Comparison of ENCODE assay signal across 8 mouse cellular contexts in the genomic region with DNA sequence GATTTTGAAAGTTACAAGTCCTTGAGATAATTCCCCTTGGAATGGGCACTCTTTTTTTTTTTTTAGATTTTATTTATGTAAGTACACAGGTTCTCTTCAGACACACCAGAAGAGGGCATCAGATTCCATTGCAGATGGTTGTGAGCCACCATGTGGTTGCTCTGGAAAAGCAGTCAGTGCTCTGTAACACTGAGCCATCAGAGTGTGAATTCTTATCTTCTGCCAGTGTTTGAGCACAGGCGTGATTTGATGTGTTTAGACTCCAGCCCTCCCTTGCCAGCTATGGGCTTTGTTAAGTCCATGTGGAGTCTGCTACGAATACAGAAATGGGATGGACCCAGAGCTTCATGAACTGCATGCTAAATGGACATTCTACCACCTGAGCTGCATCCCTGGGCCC. TPM values are rescaled to one million over a fixed set of nuclear protein-coding genes. Genes with fewer than 3 reads are reported as not detected.
DNase-seq lines count a peak whose midpoint lies in the region; ATAC-seq and TF ChIP-seq lines count a peak whose summit lies in the region.

No protein-coding gene starts in this region.

- H3K4me3 ChIP-seq in forebrain, embryonic 14.5 days (ENCODE audit: low read depth, low read length): peak overlapping the region; percentile 90
- peak overlapping the region; percentile 87 for H3K4me3 ChIP-seq in limb, embryonic 14.5 days (replicated peaks; ENCODE audit: low read length)
- peak overlapping the region; percentile 94 for H3K4me3 ChIP-seq in myocyte

- ATAC-seq in forebrain, embryonic 14.5 days: no peak
- ATAC-seq in limb, embryonic 14.5 days (ENCODE audit: low FRiP score, low read depth): no peak

- DNase-seq in layer of hippocampus, adult 11-12 months (ENCODE audit: low spot score): peak; percentile 6
- no peak for DNase-seq in layer of hippocampus, adult 9-11 months
- DNase-seq in adipocyte (ENCODE audit: low spot score): peak; percentile 41
- DNase-seq in forebrain, embryonic 14.5 days (ENCODE audit: low spot score): peak; percentile 57
- DNase-seq in limb, embryonic 14.5 days (ENCODE audit: low spot score): no peak
- DNase-seq in embryo, embryonic 11 days: no peak
- no peak for DNase-seq in gastrocnemius, postnatal 36 days

- H3K27me3 ChIP-seq in forebrain, embryonic 14.5 days (replicated peaks; ENCODE audit: control insufficient read depth, insufficient read depth, low read length): no peaks in the 10 kb centered on the region
- H3K27me3 ChIP-seq in limb, embryonic 14.5 days (ENCODE audit: control insufficient read depth, insufficient read depth, low read length): no peaks in the 10 kb centered on the region
- no peaks in the 10 kb centered on the region for H3K27me3 ChIP-seq in myocyte (ENCODE audit: control insufficient read depth, insufficient read depth, insufficient read length)

- H3K79me2 ChIP-seq in myocyte (ENCODE audit: control insufficient read depth, insufficient read depth): peaks cover 90% of the 10 kb centered on the region

- H3K4me1 ChIP-seq in forebrain, embryonic 14.5 days (ENCODE audit: control insufficient read depth, insufficient read depth, low read length): peaks cover 29% of the 10 kb centered on the region
- peaks cover 29% of the 10 kb centered on the region for H3K4me1 ChIP-seq in limb, embryonic 14.5 days (ENCODE audit: control insufficient read depth, insufficient read depth, low read length)

- peak overlapping the region; percentile 87 for H3K4me2 ChIP-seq in forebrain, embryonic 14.5 days (ENCODE audit: low read length)
- peak overlapping the region; percentile 74 for H3K4me2 ChIP-seq in limb, embryonic 14.5 days (replicated peaks; ENCODE audit: low read depth, low read length, severe bottlenecking)
- peak overlapping the region; percentile 97 for H3K4me2 ChIP-seq in myocyte (ENCODE audit: low read depth)

- no peak for TF ChIP-seq POLR2A in limb, embryonic 14.5 days (IDR thresholded peaks at IDR 0.05; ENCODE audit: borderline replicate concordance, extremely low read depth, insufficient read depth, insufficient read length)
- TF ChIP-seq POLR2A in myocyte (IDR thresholded peaks at IDR 0.05; ENCODE audit: insufficient read length, low read depth): no peak

- 0 out of 2 replicates have a peak, but pooled peaks cover 4% of the 10 kb centered on the region for H3K36me3 ChIP-seq in forebrain, embryonic 14.5 days (ENCODE audit: control insufficient read depth, insufficient read depth, low read length)
- peaks cover 17% of the 10 kb centered on the region; the same call in 1 of the 2 replicates for H3K36me3 ChIP-seq in limb, embryonic 14.5 days (ENCODE audit: control insufficient read depth, insufficient read depth, low read length)
- peaks cover 13% of the 10 kb centered on the region for H3K36me3 ChIP-seq in myocyte (ENCODE audit: control insufficient read depth, insufficient read depth)

- H3K9me3 ChIP-seq in forebrain, embryonic 14.5 days (replicated peaks; ENCODE audit: control insufficient read depth, low read length): no peaks in the 10 kb centered on the region
- H3K9me3 ChIP-seq in limb, embryonic 14.5 days (ENCODE audit: control insufficient read depth, low read length): no peaks in the 10 kb centered on the region

- intact Hi-C loops in gastrocnemius, postnatal 36 days (cut with DNase I): no loop called here

- peak overlapping the region; percentile 41 for H3ac ChIP-seq in myocyte (ENCODE audit: control insufficient read depth, insufficient read length)

- WGBS in forebrain, embryonic 14.5 days: 10% methylated on average over 2 of the region's 2 CpGs
- WGBS in limb, embryonic 14.5 days: 43% methylated on average over 2 of the region's 2 CpGs

- H3K9ac ChIP-seq in forebrain, embryonic 14.5 days (ENCODE audit: low read length): peak overlapping the region; percentile 91; the same call in 1 of the 2 replicates
- peak overlapping the region; percentile 98 for H3K9ac ChIP-seq in limb, embryonic 14.5 days (ENCODE audit: low read depth, low read length, severe bottlenecking)

- peak overlapping the region; percentile 23; the same call in 1 of the 2 replicates for H3K27ac ChIP-seq in forebrain, embryonic 14.5 days (ENCODE audit: low read depth, low read length)
- H3K27ac ChIP-seq in limb, embryonic 14.5 days (replicated peaks; ENCODE audit: low read depth, low read length): no peak overlapping the region

TF ChIP-seq in myocyte, 11 proteins besides CTCF, POLR2A, EP300 and RAD21:
- TF ChIP-seq POLR2AphosphoS2 (IDR thresholded peaks at IDR 0.05; ENCODE audit: insufficient read length, low read depth) (no peak), SRF (IDR thresholded peaks at IDR 0.05; ENCODE audit: control insufficient read depth, insufficient read length, low read depth) (no peak)

RNA-seq across cellular contexts. Expression of a gene that starts 1.7 kb away (rescaled TPM):
- polyA plus RNA-seq in forebrain, embryonic 14.5 days (2014; fragmentation: Nextera tagmentation; extraction: Ambion mirVana): 4.2 and 4.7 TPM in 2 replicates
- polyA plus RNA-seq in limb, embryonic 14.5 days (2012; rRNA removed): 47.9 and 69.8 TPM in 2 replicates
- 3.1 and 3.7 TPM in 2 replicates for polyA plus RNA-seq in limb, embryonic 14.5 days (2014; fragmentation: Nextera tagmentation; extraction: Ambion mirVana)
- 939 TPM for polyA plus RNA-seq in myocyte (2012; fragmentation: generic; extraction: Trizol)
- total RNA-seq in gastrocnemius, postnatal 36 days (2021): 10 to 100 TPM; 55.2 to 69.3 TPM

RNA-seq across cellular contexts. Expression of a gene that starts 2.0 kb away (rescaled TPM):
- polyA plus RNA-seq in forebrain, embryonic 14.5 days (2014; fragmentation: Nextera tagmentation; extraction: Ambion mirVana): 1.0 and 1.2 TPM in 2 replicates
- 0.87 and 1.0 TPM in 2 replicates for polyA plus RNA-seq in limb, embryonic 14.5 days (2012; rRNA removed)
- polyA plus RNA-seq in limb, embryonic 14.5 days (2014; fragmentation: Nextera tagmentation; extraction: Ambion mirVana): 1.6 and 2.5 TPM in 2 replicates
- 1.9 TPM for polyA plus RNA-seq in myocyte (2012; fragmentation: generic; extraction: Trizol)
- 1 to 10 TPM; 1.0 to 6.4 TPM for total RNA-seq in gastrocnemius, postnatal 36 days (2021)

RNA-seq across cellular contexts. Expression of a gene that starts 2.3 kb away (rescaled TPM):
- polyA plus RNA-seq in forebrain, embryonic 14.5 days (2014; fragmentation: Nextera tagmentation; extraction: Ambion mirVana): 40.4 and 43.6 TPM in 2 replicates
- 92.5 and 133 TPM in 2 replicates for polyA plus RNA-seq in limb, embryonic 14.5 days (2012; rRNA removed)
- 53.0 and 53.9 TPM in 2 replicates for polyA plus RNA-seq in limb, embryonic 14.5 days (2014; fragmentation: Nextera tagmentation; extraction: Ambion mirVana)
- 77.0 TPM for polyA plus RNA-seq in myocyte (2012; fragmentation: generic; extraction: Trizol)
- total RNA-seq in gastrocnemius, postnatal 36 days (2021): 10 to 100 TPM; 19.6 to 20.0 TPM

RNA-seq across cellular contexts. Expression of a gene that starts 30.6 kb away (rescaled TPM):
- polyA plus RNA-seq in forebrain, embryonic 14.5 days (2014; fragmentation: Nextera tagmentation; extraction: Ambion mirVana): 70.4 and 75.4 TPM in 2 replicates
- polyA plus RNA-seq in limb, embryonic 14.5 days (2012; rRNA removed): 179 and 270 TPM in 2 replicates
- 66.1 and 70.5 TPM in 2 replicates for polyA plus RNA-seq in limb, embryonic 14.5 days (2014; fragmentation: Nextera tagmentation; extraction: Ambion mirVana)
- polyA plus RNA-seq in myocyte (2012; fragmentation: generic; extraction: Trizol): 200 TPM
- 100 to 1,000 TPM; 111 to 122 TPM for total RNA-seq in gastrocnemius, postnatal 36 days (2021)

RNA-seq across cellular contexts. Expression of a gene that starts 30.7 kb away (rescaled TPM):
- polyA plus RNA-seq in forebrain, embryonic 14.5 days (2014; fragmentation: Nextera tagmentation; extraction: Ambion mirVana): 79.6 and 105 TPM in 2 replicates
- 86.0 and 103 TPM in 2 replicates for polyA plus RNA-seq in limb, embryonic 14.5 days (2012; rRNA removed)
- polyA plus RNA-seq in limb, embryonic 14.5 days (2014; fragmentation: Nextera tagmentation; extraction: Ambion mirVana): 76.0 and 81.7 TPM in 2 replicates
- 53.8 TPM for polyA plus RNA-seq in myocyte (2012; fragmentation: generic; extraction: Trizol)
- total RNA-seq in gastrocnemius, postnatal 36 days (2021): 10 to 100 TPM; 42.4 to 53.4 TPM

Comparison
In these comparisons a context has a peak if more than half of its experiments do, and no peak if none do; other contexts are left out.
1. DNase-seq: peak in layer of hippocampus, adult 11-12 months (single experiment), adipocyte (single experiment) and forebrain, embryonic 14.5 days (single experiment); none in layer of hippocampus, adult 9-11 months (single experiment), limb, embryonic 14.5 days (single experiment), embryo, embryonic 11 days (single experiment) and gastrocnemius, postnatal 36 days (0 of 2).
2. RNA of a gene that starts 1.7 kb away (polyA plus RNA-seq): 939 TPM in myocyte (single experiment); 3.1 to 69.8 TPM in limb, embryonic 14.5 days and 4.2 to 4.7 TPM in forebrain, embryonic 14.5 days; every median in the first group is over 10 times any median in the second.
3. Peak in every context shown above with its lines, with median percentiles within 50 percentile points of each other: H3K4me2 ChIP-seq and H3K4me3 ChIP-seq.